13 mouse cellular contexts compared by ENCODE assay signal in genomic region chr12:109401696-109402095, GRCm38 (mm10). TPM values are rescaled to one million over a fixed set of nuclear protein-coding genes. Genes with fewer than 3 reads are reported as not detected.
DNase-seq lines count a peak whose midpoint lies in the region; ATAC-seq lines count a peak whose summit lies in the region.
"Had no signal": no experiment of that assay in that cellular context is flagged by ENCODE, and none has a peak within 500 bp of the region (broad histone marks: within the 10 kb centered on the region; RNA-seq: fewer than 3 reads in every experiment).

No protein-coding gene starts in this region.

- H3K9ac ChIP-seq in heart, embryonic 11.5 days (ENCODE audit: low read depth, low read length) = 0 out of 2 replicates have a peak overlapping the region, but pooled peaks have one; percentile 24
- H3K9ac ChIP-seq in liver, embryonic 11.5 days (ENCODE audit: low read depth, low read length) = no peak overlapping the region
- H3K9ac ChIP-seq in embryonic facial prominence, embryonic 15.5 days = no peak overlapping the region
- no peak overlapping the region for H3K9ac ChIP-seq in liver, embryonic 16.5 days (ENCODE audit: low read depth, low read length)
- H3K9ac ChIP-seq: hindbrain, embryonic 15.5 days; liver, embryonic 14.5 days; midbrain, embryonic 15.5 days had no signal

- peaks cover 49% of the 10 kb centered on the region for H3K4me1 ChIP-seq in heart, embryonic 11.5 days (ENCODE audit: control insufficient read depth, insufficient read depth, low read length)
- H3K4me1 ChIP-seq in liver, embryonic 11.5 days (replicated peaks; ENCODE audit: control insufficient read depth, insufficient read depth, low read length) = peaks cover 24% of the 10 kb centered on the region
- H3K4me1 ChIP-seq in embryonic facial prominence, embryonic 15.5 days = peaks cover 72% of the 10 kb centered on the region
- peaks cover 3% of the 10 kb centered on the region; the same call in 1 of the 2 replicates for H3K4me1 ChIP-seq in liver, embryonic 16.5 days (ENCODE audit: control insufficient read depth, low read depth, low read length)

- H3K4me2 ChIP-seq in heart, embryonic 11.5 days = peak overlapping the region; percentile 24; the same call in 1 of the 2 replicates
- no peak overlapping the region for H3K4me2 ChIP-seq in liver, embryonic 11.5 days
- H3K4me2 ChIP-seq in embryonic facial prominence, embryonic 15.5 days (replicated peaks) = no peak overlapping the region
- H3K4me2 ChIP-seq in liver, embryonic 16.5 days (ENCODE audit: low read depth, low read length) = no peak overlapping the region
- H3K4me2 ChIP-seq: hindbrain, embryonic 15.5 days; midbrain, embryonic 15.5 days had no signal

- intact Hi-C loops in heart, postnatal 25 days (cut with DNase I) = no loop called here

- WGBS in heart, embryonic 11.5 days (ENCODE audit: insufficient replicate concordance) = 69% methylated on average over 6 of the region's 6 CpGs
- WGBS in liver, embryonic 11.5 days = 72% methylated on average over 6 of the region's 6 CpGs
- WGBS in embryonic facial prominence, embryonic 15.5 days = 69% methylated on average over 6 of the region's 6 CpGs
- WGBS in liver, embryonic 16.5 days (ENCODE audit: insufficient replicate concordance) = 64% methylated on average over 6 of the region's 6 CpGs

- H3K9me3 ChIP-seq in heart, embryonic 11.5 days (replicated peaks; ENCODE audit: control insufficient read depth, low read length) = no peaks in the 10 kb centered on the region
- no peaks in the 10 kb centered on the region for H3K9me3 ChIP-seq in liver, embryonic 11.5 days (ENCODE audit: control insufficient read depth, low read length)
- H3K9me3 ChIP-seq in embryonic facial prominence, embryonic 15.5 days (replicated peaks) = no peaks in the 10 kb centered on the region
- no peaks in the 10 kb centered on the region for H3K9me3 ChIP-seq in liver, embryonic 16.5 days (replicated peaks; ENCODE audit: control insufficient read depth, low read length)
- H3K9me3 ChIP-seq: hindbrain, embryonic 15.5 days; midbrain, embryonic 15.5 days had no signal

- no peak overlapping the region for H3K4me3 ChIP-seq in heart, embryonic 11.5 days (ENCODE audit: low read depth, low read length)
- no peak overlapping the region for H3K4me3 ChIP-seq in liver, embryonic 11.5 days (ENCODE audit: low read depth, low read length)
- H3K4me3 ChIP-seq in embryonic facial prominence, embryonic 15.5 days (replicated peaks) = no peak overlapping the region
- H3K4me3 ChIP-seq in liver, embryonic 16.5 days (ENCODE audit: low read depth, low read length) = no peak overlapping the region
- H3K4me3 ChIP-seq: hindbrain, embryonic 15.5 days; midbrain, embryonic 15.5 days had no signal

- H3K27me3 ChIP-seq in heart, embryonic 11.5 days (ENCODE audit: control insufficient read depth, insufficient read depth, low read length) = no peaks in the 10 kb centered on the region
- H3K27me3 ChIP-seq in liver, embryonic 11.5 days (replicated peaks; ENCODE audit: control insufficient read depth, insufficient read depth, low read length) = no peaks in the 10 kb centered on the region
- no peaks in the 10 kb centered on the region for H3K27me3 ChIP-seq in embryonic facial prominence, embryonic 15.5 days
- H3K27me3 ChIP-seq in liver, embryonic 16.5 days (ENCODE audit: control insufficient read depth, insufficient read depth, low read depth, low read length) = no peaks in the 10 kb centered on the region
- H3K27me3 ChIP-seq: hindbrain, embryonic 15.5 days; midbrain, embryonic 15.5 days had no signal

- peak overlapping the region; percentile 70 for H3K27ac ChIP-seq in heart, embryonic 11.5 days (ENCODE audit: low read depth, low read length)
- H3K27ac ChIP-seq in liver, embryonic 11.5 days (ENCODE audit: low read depth, low read length) = peak overlapping the region; percentile 71
- peak overlapping the region; percentile 86 for H3K27ac ChIP-seq in embryonic facial prominence, embryonic 15.5 days (replicated peaks)
- peak overlapping the region; percentile 15; the same call in 1 of the 2 replicates for H3K27ac ChIP-seq in liver, embryonic 16.5 days (ENCODE audit: low read length)
- H3K27ac ChIP-seq: liver, embryonic 14.5 days; midbrain, embryonic 15.5 days had no signal

- no peak for ATAC-seq in heart, embryonic 11.5 days (replicated peaks; ENCODE audit: insufficient number of reproducible peaks, low FRiP score, low TSS enrichment)
- ATAC-seq in liver, embryonic 11.5 days (replicated peaks; ENCODE audit: low FRiP score) = peak; percentile 7; the same call in 1 of the 2 replicates
- ATAC-seq in embryonic facial prominence, embryonic 15.5 days (ENCODE audit: insufficient number of reproducible peaks, low FRiP score, low TSS enrichment, low read depth) = no peak
- ATAC-seq in liver, embryonic 16.5 days (ENCODE audit: low read depth) = no peak
- ATAC-seq: midbrain, embryonic 15.5 days had no signal

- DNase-seq in heart, postnatal 25 days (ENCODE audit: low spot score) = no peak
- no peak for DNase-seq in liver, embryonic 11.5 days (ENCODE audit: low spot score)
- DNase-seq in liver = no peak
- no peak for DNase-seq in gastrocnemius, adult 18-20 months (ENCODE audit: low spot score)
- no peak for DNase-seq in right cerebral cortex, postnatal 14 days
- DNase-seq: cerebellum, adult 8-10 months had no signal

- no peaks in the 10 kb centered on the region for H3K36me3 ChIP-seq in heart, embryonic 11.5 days (ENCODE audit: control insufficient read depth, insufficient read depth, low read length)
- H3K36me3 ChIP-seq in liver, embryonic 11.5 days (ENCODE audit: control insufficient read depth, insufficient read depth, low read length) = no peaks in the 10 kb centered on the region
- no peaks in the 10 kb centered on the region for H3K36me3 ChIP-seq in embryonic facial prominence, embryonic 15.5 days
- H3K36me3 ChIP-seq in liver, embryonic 16.5 days (ENCODE audit: control insufficient read depth, insufficient read depth) = no peaks in the 10 kb centered on the region
- H3K36me3 ChIP-seq: G1E; hindbrain, embryonic 15.5 days; midbrain, embryonic 15.5 days had no signal

RNA-seq across cellular contexts. Expression of gene Dlk1, which starts 50.9 kb away (rescaled TPM):
- 54.8 and 67.1 TPM in 2 replicates for polyA plus RNA-seq in heart, embryonic 11.5 days (2014; fragmentation: Nextera tagmentation; extraction: Ambion mirVana)
- total RNA-seq in heart, postnatal 25 days (2021) = under 1 TPM; 0.26 to 0.61 TPM
- polyA plus RNA-seq in liver, embryonic 11.5 days (2014; fragmentation: Nextera tagmentation; extraction: Ambion mirVana) = 744 and 770 TPM in 2 replicates
- 710 and 761 TPM in 2 replicates for polyA plus RNA-seq in embryonic facial prominence, embryonic 15.5 days (2015; fragmentation: Nextera tagmentation; extraction: Ambion mirVana)
- 457 and 482 TPM in 2 replicates for polyA plus RNA-seq in liver, embryonic 16.5 days (2015; fragmentation: Nextera tagmentation; extraction: Ambion mirVana)
- 1 to 10 TPM in 1 of 2 experiments, under 1 TPM in 1; 0.69 to 1.1 TPM for total RNA-seq in gastrocnemius, adult 18-20 months (2021)
- polyA plus RNA-seq: G1E had no signal

Comparison
In these comparisons a context has a peak if more than half of its experiments do, and no peak if none do; other contexts are left out.
1. H3K27ac ChIP-seq: peak in every context shown above with its lines; median percentile 86 in embryonic facial prominence, embryonic 15.5 days; 71 in liver, embryonic 11.5 days; 70 in heart, embryonic 11.5 days; 15 in liver, embryonic 16.5 days.